Mouse (Mus musculus) megakaryocyte, embryonic 14.5 days (primary cell): Measurements from ENCODE around the gene Idh2. TPM values are rescaled to one million over a fixed set of nuclear protein-coding genes. Genes with fewer than 3 reads are reported as not detected.

Source experiments
- H3K27me3 ChIP-seq: replicated peaks from 2 replicates; pipeline ENCODE3; 2012; ENCODE audit warnings: inconsistent platforms
- H3K36me3 ChIP-seq: replicated peaks from 2 replicates; pipeline ENCODE3; 2012; ENCODE audit warnings: low read length, inconsistent platforms, mixed read lengths
- H3K4me1 ChIP-seq: 2 replicates; pipeline ENCODE4 v1.6.1; 2012; ENCODE audit warnings: inconsistent platforms
- H3K4me3 ChIP-seq: replicated peaks from 2 replicates; pipeline ENCODE3; 2012; ENCODE audit warnings: moderate library complexity, mild to moderate bottlenecking, inconsistent platforms
- H3K9me3 ChIP-seq: 2 replicates; pipeline ENCODE4 v1.6.1; 2012; ENCODE audit warnings: inconsistent platforms
- FLI1 ChIP-seq: IDR thresholded peaks from 2 replicates; pipeline ENCODE4 v1.6.1; 2012; ENCODE audit warnings: low read length, inconsistent platforms, mixed read lengths
- GATA1 ChIP-seq: IDR thresholded peaks from 3 replicates; pipeline ENCODE4 v1.6.1; 2012; ENCODE audit warnings: mixed read lengths, low read length, inconsistent platforms, borderline replicate concordance
- polyA plus RNA-seq: library from polyadenylated mRNA; stranded (reverse); fragments of >175 nt; gene quantifications from 2 replicates; pipeline ENCODE4 v1.2.3, GENCODE M21; 2012; ENCODE audit warnings: low replicate concordance; ENCODE audit not compliant: insufficient read depth

Idh2 gene
- polyA plus RNA-seq, 1 experiment = 79.2 TPM

DNA sequence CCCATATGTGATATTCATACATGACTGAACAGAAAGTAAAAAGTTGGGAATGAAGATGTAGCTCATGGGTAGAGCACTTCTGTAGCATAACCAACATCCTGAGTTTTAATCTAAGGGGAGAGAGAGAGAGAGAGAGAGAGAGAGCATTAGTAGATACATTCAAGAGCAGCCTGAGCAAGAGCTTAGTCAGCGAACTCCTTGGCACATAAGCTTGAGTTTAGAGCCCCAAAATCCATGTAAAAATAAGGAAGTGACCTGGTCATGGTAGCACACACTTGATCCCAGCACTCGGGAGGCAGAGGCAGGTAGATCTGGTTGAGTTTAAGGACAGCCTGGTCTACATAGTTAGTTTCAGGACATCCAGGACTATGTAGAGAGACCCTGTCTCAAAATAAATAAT, 8.5 kb upstream of the Idh2 start:
- Histone ChIP-seq H3K9me3 (no peaks in the 10 kb centered on the region), H3K4me1 (peaks cover 55% of the 10 kb centered on the region), H3K27me3 (no peaks in the 10 kb centered on the region), H3K4me3 (peak overlapping the region; percentile 62), H3K36me3 (peaks cover 2% of the 10 kb centered on the region)
- TF ChIP-seq GATA1 (no peak), FLI1 (no peak)

DNA sequence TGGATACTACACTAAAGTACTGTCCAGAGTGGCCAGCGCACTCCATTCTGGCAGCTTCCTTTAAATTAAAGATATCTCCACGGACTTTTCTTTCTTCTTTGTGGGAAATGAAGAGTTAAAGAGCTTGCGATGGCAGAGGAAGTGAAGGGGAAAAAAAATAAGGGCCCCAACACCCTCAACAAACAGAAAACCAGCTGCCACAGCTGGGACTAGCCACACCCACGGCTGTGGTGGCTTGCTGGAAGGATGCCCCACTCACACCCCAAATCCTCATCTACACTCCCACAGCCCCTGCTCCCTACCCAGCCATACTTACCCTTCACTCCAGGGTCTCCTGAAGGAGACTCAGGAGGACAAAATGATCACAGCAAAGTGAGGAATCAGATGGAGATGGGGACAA, 7.9 kb upstream of the Idh2 start:
- TF ChIP-seq FLI1 (no peak), GATA1 (no peak)
- H3K4me3 ChIP-seq = peak overlapping the region; percentile 62
- H3K4me1 ChIP-seq = peaks cover 57% of the 10 kb centered on the region

GRCm38 (mm10) chr7:80121083-80121482, 5.9 kb upstream of the Idh2 start:
- Histone ChIP-seq H3K36me3 (peaks cover 2% of the 10 kb centered on the region), H3K4me1 (peaks cover 65% of the 10 kb centered on the region), H3K9me3 (no peaks in the 10 kb centered on the region), H3K4me3 (no peak overlapping the region), H3K27me3 (no peaks in the 10 kb centered on the region)
- TF ChIP-seq FLI1 = no peak
- no peak for TF ChIP-seq GATA1

More for the DNA sequence above, 7.9 kb upstream of the Idh2 start:
- H3K36me3 ChIP-seq = peaks cover 2% of the 10 kb centered on the region
- no peaks in the 10 kb centered on the region for H3K27me3 ChIP-seq
- no peaks in the 10 kb centered on the region for H3K9me3 ChIP-seq

- H3K4me1 ChIP-seq = peaks cover 83% of the 10 kb centered on the region
- peaks cover 2% of the 10 kb centered on the region for H3K36me3 ChIP-seq
- H3K27me3 ChIP-seq = no peaks in the 10 kb centered on the region
- TF ChIP-seq GATA1 (no peak), FLI1 (no peak)
- H3K4me3 ChIP-seq = peak overlapping the region; percentile 20
- no peaks in the 10 kb centered on the region for H3K9me3 ChIP-seq
Measured at GRCm38 (mm10) chr7:80119198-80119597, 4.0 kb upstream of the Idh2 start.

DNA sequence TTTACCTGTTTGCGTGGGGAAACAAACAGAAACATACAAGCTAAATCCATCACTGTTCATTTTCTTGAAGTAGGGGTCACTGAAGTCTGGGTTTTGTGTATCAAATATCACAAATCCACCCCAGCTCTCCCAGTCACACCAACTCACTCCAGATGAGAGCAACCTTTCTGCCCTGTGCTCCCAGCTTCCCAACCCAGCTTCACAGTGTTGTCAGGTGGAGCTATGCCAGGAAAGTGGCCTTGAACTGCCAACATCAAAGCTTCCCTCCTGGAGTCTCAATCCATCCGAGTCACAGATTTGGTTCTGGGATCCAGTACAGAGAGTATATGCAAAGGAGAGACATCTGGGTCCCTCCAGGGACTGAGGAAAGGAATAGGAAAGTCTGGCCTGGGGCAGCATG, 966 bp upstream of the Idh2 start:
- Histone ChIP-seq H3K4me1 (peaks cover 98% of the 10 kb centered on the region), H3K27me3 (no peaks in the 10 kb centered on the region), H3K9me3 (no peaks in the 10 kb centered on the region), H3K4me3 (no peak overlapping the region), H3K36me3 (peaks cover 2% of the 10 kb centered on the region)
- TF ChIP-seq FLI1 (no peak), GATA1 (no peak)

DNA sequence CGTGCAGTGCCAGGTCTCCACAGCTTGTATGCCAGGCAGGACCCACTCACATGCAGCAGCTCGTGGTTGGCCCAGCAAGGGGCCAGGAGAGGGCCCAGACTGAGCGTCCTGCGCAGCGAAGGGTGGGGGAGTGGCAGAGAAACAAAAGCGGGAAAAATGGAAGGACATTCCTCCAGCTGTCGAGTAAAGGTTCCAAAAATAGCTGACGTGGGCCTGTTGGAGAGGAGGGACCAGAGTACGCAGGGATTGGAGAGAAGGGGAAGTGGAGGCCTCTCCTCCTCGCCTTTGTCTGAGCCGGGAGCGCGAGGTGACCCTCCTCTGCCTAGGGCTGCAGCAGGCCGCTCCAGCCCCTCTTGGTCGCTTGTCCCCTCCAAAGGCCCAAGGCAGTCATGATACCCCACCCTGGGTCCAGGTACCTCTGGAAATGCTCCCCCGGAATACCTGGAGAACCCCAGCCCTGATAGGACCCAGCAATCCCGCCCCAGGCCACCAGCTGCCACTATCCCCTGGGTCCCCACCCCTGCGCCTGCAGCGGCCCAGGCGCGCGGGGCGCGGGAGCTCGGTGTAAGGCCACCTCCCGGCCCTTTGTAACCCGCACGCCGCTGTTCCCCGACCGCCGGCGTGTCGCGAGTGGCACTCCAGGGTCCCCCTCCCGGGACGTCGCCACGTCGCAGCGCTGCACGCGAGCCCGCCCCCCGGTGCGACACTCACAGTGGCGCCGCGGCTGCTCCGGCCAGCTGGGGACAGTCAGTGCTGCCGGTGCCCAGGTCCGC, 555 bp downstream of the Idh2 start:
- Histone ChIP-seq H3K4me1 (peaks cover 97% of the 10 kb centered on the region), H3K4me3 (peak overlapping the region; percentile 97), H3K27me3 (no peaks in the 10 kb centered on the region), H3K9me3 (no peaks in the 10 kb centered on the region), H3K36me3 (no peaks in the 10 kb centered on the region)
- TF ChIP-seq GATA1 (no peak), FLI1 (no peak)

- Histone ChIP-seq H3K9me3 (no peaks in the 10 kb centered on the region), H3K36me3 (no peaks in the 10 kb centered on the region), H3K27me3 (no peaks in the 10 kb centered on the region), H3K4me3 (peak overlapping the region; percentile 97), H3K4me1 (peaks cover 97% of the 10 kb centered on the region)
- TF ChIP-seq FLI1 (no peak), GATA1 (no peak)
Measured at GRCm38 (mm10) chr7:80113989-80114388, 1.2 kb downstream of the Idh2 start.

DNA sequence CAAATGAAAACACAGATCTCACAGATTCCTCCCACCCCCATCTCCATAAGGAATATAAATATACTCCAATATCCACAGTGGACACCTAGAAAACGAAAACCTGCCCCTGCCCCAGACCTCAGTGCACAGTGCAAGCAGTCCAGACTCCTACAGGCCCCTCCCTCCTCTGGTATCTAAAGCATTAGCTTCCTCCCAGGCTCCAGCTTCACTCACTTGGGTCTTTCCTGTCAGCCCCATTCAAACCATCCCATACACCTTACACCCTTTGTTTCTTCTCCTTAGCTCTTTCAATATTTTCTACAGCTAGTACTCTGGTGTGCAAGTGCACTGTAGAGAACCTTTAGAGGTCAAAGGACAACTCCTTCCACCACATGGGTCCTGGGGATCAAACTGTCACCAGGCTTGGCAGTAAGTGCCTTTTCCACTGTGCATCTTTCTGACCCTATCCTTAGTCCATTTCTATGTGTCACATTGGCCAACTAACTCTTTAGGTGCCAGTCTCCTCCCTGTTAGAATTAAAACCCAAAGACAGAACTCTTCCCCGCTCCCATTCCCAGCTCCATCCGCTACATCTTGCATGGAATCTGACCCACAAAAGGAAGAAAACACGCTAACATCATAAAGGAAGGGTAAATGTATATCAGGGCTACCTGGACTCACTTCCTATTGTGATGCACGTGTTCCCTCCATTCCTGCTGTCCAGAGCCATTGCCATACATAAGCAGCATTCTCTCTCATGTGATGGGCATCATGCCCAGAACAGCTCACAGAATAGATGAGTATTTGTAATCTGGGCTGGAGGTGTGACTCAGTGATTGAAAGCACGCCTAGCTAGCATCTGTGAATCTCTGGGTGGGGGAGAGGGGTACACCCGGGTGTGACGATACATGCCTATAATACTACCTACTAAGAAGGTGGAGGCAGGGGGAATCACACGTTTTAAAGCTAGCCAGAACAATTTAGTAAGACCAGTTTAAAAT, 3.8 kb downstream of the Idh2 start:
- TF ChIP-seq FLI1 (no peak), GATA1 (no peak)
- H3K9me3 ChIP-seq = peaks cover 6% of the 10 kb centered on the region
- peaks cover 15% of the 10 kb centered on the region for H3K36me3 ChIP-seq

GRCm38 (mm10) chr7:80106441-80106840, 8.8 kb downstream of the Idh2 start:
- peaks cover 55% of the 10 kb centered on the region for H3K4me1 ChIP-seq
- no peak for TF ChIP-seq GATA1

More for the DNA sequence above, 3.8 kb downstream of the Idh2 start:
- H3K4me3 ChIP-seq = peak overlapping the region; percentile 29
- H3K27me3 ChIP-seq = no peaks in the 10 kb centered on the region
- H3K4me1 ChIP-seq = peaks cover 86% of the 10 kb centered on the region

More at GRCm38 (mm10) chr7:80106441-80106840, 8.8 kb downstream of the Idh2 start:
- Histone ChIP-seq H3K27me3 (no peaks in the 10 kb centered on the region), H3K36me3 (peaks cover 38% of the 10 kb centered on the region), H3K4me3 (no peak overlapping the region), H3K9me3 (peaks cover 8% of the 10 kb centered on the region)
